ENCODE assay signal across 13 mouse cellular contexts in the genomic region with DNA sequence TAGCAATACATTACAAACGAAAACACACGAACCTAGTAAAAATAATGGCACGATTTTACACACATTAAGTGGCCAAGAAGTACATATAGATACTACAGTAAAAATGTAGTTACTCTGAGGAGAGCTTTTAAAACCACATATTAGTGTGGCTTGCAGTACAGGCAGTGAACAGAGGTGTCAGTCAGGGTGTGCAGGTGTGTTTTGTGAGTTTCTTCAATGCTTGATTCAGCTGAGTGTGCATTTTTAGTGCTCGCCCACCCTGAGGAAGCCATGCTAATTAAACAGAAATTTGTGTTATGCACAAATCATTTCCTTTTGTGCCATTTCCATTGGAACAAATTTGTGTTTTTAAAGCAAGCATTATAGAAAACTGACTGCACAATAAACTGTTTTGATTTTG.
"Had no signal": no experiment of that assay in that cellular context is flagged by ENCODE, and none has a peak within 500 bp of the region (broad histone marks: within the 10 kb centered on the region; RNA-seq: fewer than 3 reads in every experiment).

No protein-coding gene starts in this region.

- H3K27ac ChIP-seq: limb, embryonic 10.5 days; liver, embryonic 12.5 days; midbrain, embryonic 12.5 days; stomach, embryonic 15.5 days had no signal

- H3K9me3 ChIP-seq: limb, embryonic 10.5 days; liver, embryonic 12.5 days; megakaryocyte, embryonic 14.5 days; midbrain, embryonic 12.5 days; stomach, embryonic 15.5 days had no signal

- H3K27me3 ChIP-seq: liver, embryonic 12.5 days; midbrain, embryonic 12.5 days; stomach, embryonic 15.5 days had no signal

- H3K4me3 ChIP-seq: limb, embryonic 10.5 days; liver, embryonic 12.5 days; megakaryocyte, embryonic 14.5 days; midbrain, embryonic 12.5 days; stomach, embryonic 15.5 days had no signal

- DNase-seq: kidney, adult 2 months; kidney, postnatal 25 days; lung, embryonic 14.5 days; lung, postnatal 10 days; lung, postnatal 4 days; right cerebral cortex, postnatal 4 days; thymus, postnatal 36 days had no signal

- ATAC-seq: liver, embryonic 12.5 days; midbrain, embryonic 16.5 days had no signal

- H3K4me1 ChIP-seq: limb, embryonic 10.5 days; liver, embryonic 12.5 days; megakaryocyte, embryonic 14.5 days; midbrain, embryonic 12.5 days; stomach, embryonic 15.5 days had no signal

- H3K36me3 ChIP-seq: limb, embryonic 10.5 days; liver, embryonic 12.5 days; midbrain, embryonic 12.5 days; stomach, embryonic 15.5 days had no signal

- H3K9ac ChIP-seq: liver, embryonic 12.5 days; lung, embryonic 14.5 days; midbrain, embryonic 12.5 days; stomach, embryonic 15.5 days had no signal

- H3K4me2 ChIP-seq: liver, embryonic 12.5 days; lung, embryonic 14.5 days; midbrain, embryonic 12.5 days; stomach, embryonic 15.5 days had no signal
